Mouse (Mus musculus): ENCODE measurements around the gene Intu. TPM values are rescaled to one million over a fixed set of nuclear protein-coding genes. Genes with fewer than 3 reads are reported as not detected.

The Intu gene
- polyA plus RNA-seq, 1 experiment from 2014 or later, result 2.0 TPM

GRCm38 (mm10) chr3:40518240-40518639, 12.8 kb upstream of the Intu start:
- Histone ChIP-seq H3K4me2 (no peak overlapping the region), H3K36me3 (no peaks in the 10 kb centered on the region), H3K4me3 (no peak overlapping the region), H3K27ac (no peak overlapping the region), H3K9me3 (replicated peaks) (no peaks in the 10 kb centered on the region), H3K27me3 (replicated peaks) (no peaks in the 10 kb centered on the region), H3K4me1 (no peaks in the 10 kb centered on the region), H3K9ac (no peak overlapping the region)
- WGBS (ENCODE audit: insufficient replicate concordance), result 64% methylated on average over 3 of the region's 3 CpGs
- no peak for ATAC-seq

DNA sequence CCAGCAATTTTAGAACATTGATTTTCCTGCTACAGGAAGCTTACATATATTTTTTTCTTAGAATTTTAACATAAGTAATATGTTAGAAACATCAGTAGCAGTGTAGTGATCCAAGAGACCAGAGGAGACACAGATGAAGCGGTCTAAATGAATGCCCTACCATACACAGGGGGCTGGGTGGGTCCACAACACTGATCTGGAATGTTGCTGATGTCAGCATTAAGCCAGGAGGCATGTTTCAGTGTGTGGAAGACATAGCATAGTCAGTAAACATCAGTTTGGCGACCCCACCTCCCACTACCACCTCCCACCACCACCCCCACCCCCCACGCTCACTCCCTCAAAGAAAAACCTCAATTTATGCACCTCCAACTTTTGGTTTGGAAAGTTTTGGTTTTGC, 11.5 kb upstream of the Intu start:
- no peak overlapping the region for H3K4me2 ChIP-seq

DNA sequence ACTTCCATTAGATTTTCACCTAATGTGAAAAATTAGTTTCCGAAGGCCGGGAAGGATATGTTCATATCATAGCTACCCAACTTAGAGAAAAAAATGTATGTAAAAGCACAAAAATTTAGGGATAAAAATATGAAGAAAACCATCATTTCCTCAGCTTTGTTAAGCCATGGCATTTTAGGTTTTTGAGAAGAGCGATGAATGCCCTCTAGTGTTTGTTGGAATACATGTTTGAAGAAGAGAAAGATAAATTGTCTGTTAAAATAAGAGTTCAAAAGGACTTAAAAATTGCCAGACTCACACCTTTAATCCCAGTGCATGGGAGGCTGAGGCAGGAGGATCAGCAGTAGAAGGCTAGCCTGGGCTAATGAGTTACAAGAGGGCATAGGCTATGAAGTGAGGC, 10.5 kb upstream of the Intu start:
- no peaks in the 10 kb centered on the region for H3K27me3 ChIP-seq (replicated peaks)
- H3K9me3 ChIP-seq (replicated peaks), result no peaks in the 10 kb centered on the region
- ATAC-seq, result no peak
- H3K4me1 ChIP-seq, result no peaks in the 10 kb centered on the region; the same call in 1 of the 2 replicates
- no peak overlapping the region for H3K9ac ChIP-seq
- no peak overlapping the region for H3K27ac ChIP-seq
- no peaks in the 10 kb centered on the region for H3K36me3 ChIP-seq
- WGBS (ENCODE audit: insufficient replicate concordance), result 83% methylated on average over 3 of the region's 3 CpGs
- no peak overlapping the region for H3K4me2 ChIP-seq
- H3K4me3 ChIP-seq, result no peak overlapping the region

More for the DNA sequence above, 11.5 kb upstream of the Intu start:
- no peaks in the 10 kb centered on the region for H3K36me3 ChIP-seq
- no peak overlapping the region for H3K4me3 ChIP-seq
- no peak overlapping the region for H3K27ac ChIP-seq
- no peak for ATAC-seq
- no peaks in the 10 kb centered on the region; the same call in 1 of the 2 replicates for H3K4me1 ChIP-seq
- WGBS (ENCODE audit: insufficient replicate concordance), result 46% methylated on average over 3 of the region's 3 CpGs
- H3K9me3 ChIP-seq (replicated peaks), result no peaks in the 10 kb centered on the region
- H3K27me3 ChIP-seq (replicated peaks), result no peaks in the 10 kb centered on the region
- no peak overlapping the region for H3K9ac ChIP-seq

- H3K4me2 ChIP-seq, result peak overlapping the region; percentile 45
- no peaks in the 10 kb centered on the region for H3K9me3 ChIP-seq (replicated peaks)
- no peaks in the 10 kb centered on the region; the same call in 1 of the 2 replicates for H3K27me3 ChIP-seq (replicated peaks)
- no peak for ATAC-seq
- H3K4me3 ChIP-seq, result 0 out of 2 replicates have a peak overlapping the region, but pooled peaks have one; percentile 10
- H3K4me1 ChIP-seq, result no peaks in the 10 kb centered on the region; the same call in 1 of the 2 replicates
- H3K9ac ChIP-seq, result no peak overlapping the region
- no peak overlapping the region for H3K27ac ChIP-seq
- WGBS (ENCODE audit: insufficient replicate concordance), result 29% methylated on average over 6 of the region's 6 CpGs
- no peaks in the 10 kb centered on the region for H3K36me3 ChIP-seq
Measured at GRCm38 (mm10) chr3:40522446-40522845, 8.6 kb upstream of the Intu start.

DNA sequence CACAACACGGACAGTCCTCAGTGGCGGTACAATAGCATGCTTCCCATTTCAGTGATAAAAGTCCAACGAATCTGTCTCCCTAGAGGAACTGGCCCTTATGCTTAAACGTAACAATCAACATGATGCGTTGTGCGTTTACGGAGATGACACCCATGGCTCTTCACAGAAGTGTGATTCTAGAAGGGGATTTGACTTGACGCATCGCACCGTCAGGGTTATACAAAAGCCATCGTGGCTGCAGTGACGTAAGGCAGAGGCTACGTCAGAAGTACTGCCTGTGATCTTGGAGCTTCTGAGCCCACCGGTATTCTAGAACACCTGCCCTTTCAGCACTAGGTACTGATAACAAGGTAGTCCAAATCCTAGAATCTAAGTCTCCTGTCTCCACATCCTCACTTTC, 8.2 kb upstream of the Intu start:
- Histone ChIP-seq H3K9me3 (replicated peaks) (no peaks in the 10 kb centered on the region), H3K36me3 (no peaks in the 10 kb centered on the region), H3K27me3 (replicated peaks) (no peaks in the 10 kb centered on the region; the same call in 1 of the 2 replicates), H3K9ac (no peak overlapping the region), H3K4me1 (peaks cover 3% of the 10 kb centered on the region), H3K4me2 (peak overlapping the region; percentile 45), H3K27ac (no peak overlapping the region), H3K4me3 (0 out of 2 replicates have a peak overlapping the region, but pooled peaks have one; percentile 10)
- no peak for ATAC-seq
- 43% methylated on average over 14 of the region's 14 CpGs for WGBS (ENCODE audit: insufficient replicate concordance)

DNA sequence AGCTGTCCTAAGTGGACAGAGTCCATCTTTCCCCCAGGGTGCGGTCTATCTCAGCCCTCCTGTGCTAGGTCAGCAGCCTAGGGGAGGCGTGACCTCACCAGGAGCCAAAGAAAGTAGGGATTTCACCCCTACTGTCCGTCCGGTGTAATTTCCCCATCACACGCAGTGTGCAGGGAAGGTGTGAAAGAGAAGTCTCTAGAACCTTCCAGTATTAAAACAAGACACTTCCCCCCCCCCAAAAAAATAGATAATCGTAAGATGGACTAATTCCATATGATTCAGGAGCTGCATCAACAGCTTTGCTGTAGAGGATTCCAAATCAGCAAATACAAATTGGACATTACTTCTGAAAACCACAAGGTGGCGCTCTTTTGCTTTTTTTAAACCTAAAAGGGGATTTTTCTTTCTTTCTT, 7.7 kb upstream of the Intu start:
- H3K36me3 ChIP-seq, result no peaks in the 10 kb centered on the region
- H3K9me3 ChIP-seq (replicated peaks), result no peaks in the 10 kb centered on the region
- peaks cover 8% of the 10 kb centered on the region for H3K4me1 ChIP-seq
- no peak overlapping the region for H3K4me3 ChIP-seq
- no peaks in the 10 kb centered on the region; the same call in 1 of the 2 replicates for H3K27me3 ChIP-seq (replicated peaks)
- no peak for ATAC-seq
- no peak overlapping the region for H3K9ac ChIP-seq
- H3K4me2 ChIP-seq, result peak overlapping the region; percentile 45
- 20% methylated on average over 7 of the region's 7 CpGs for WGBS (ENCODE audit: insufficient replicate concordance)
- no peak overlapping the region for H3K27ac ChIP-seq

DNA sequence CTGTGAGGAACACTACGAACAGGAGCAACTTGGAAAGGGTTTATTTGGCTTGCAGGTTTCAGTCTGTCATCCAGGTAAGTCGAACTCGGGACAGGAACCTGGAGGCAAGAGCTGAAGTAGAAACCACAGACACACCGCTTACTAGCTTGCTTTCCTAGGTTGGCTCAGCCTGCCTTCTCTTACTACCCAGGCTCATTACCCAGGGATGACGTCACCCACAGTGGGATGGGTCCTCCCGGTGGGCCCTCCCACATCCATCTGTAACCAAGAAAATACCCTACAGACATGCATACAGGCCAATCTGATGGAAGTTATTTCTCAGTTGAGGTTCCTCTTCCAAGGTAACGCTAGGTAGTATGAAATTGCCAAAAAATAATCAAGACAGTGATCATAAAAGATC, 6.2 kb upstream of the Intu start:
- H3K27ac ChIP-seq, result no peak overlapping the region
- no peaks in the 10 kb centered on the region for H3K9me3 ChIP-seq (replicated peaks)
- no peak overlapping the region for H3K4me3 ChIP-seq
- H3K9ac ChIP-seq, result no peak overlapping the region
- no peak for ATAC-seq
- H3K36me3 ChIP-seq, result no peaks in the 10 kb centered on the region
- H3K4me1 ChIP-seq, result peaks cover 18% of the 10 kb centered on the region
- H3K4me2 ChIP-seq, result no peak overlapping the region
- peaks cover 1% of the 10 kb centered on the region for H3K27me3 ChIP-seq (replicated peaks)
- 72% methylated on average over 7 of the region's 7 CpGs for WGBS (ENCODE audit: insufficient replicate concordance)

DNA sequence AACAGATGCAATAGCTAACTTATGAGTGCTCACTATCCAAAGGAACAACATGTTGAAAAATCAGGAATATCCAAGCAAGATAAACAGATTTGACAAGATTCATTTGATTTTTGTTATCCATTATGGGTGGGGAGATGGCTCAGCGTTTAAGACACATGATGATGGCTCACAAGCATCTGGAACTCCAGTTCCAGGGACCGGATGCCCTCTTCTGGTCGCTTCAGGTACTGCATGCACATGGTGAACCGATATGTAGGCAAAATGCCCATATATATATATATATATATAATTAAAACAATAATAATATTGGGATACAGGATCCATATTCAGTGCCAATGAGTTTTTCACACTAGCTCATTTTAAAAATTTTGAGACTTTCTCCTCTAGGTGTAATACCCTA, 5.7 kb upstream of the Intu start:
- ATAC-seq, result no peak
- no peaks in the 10 kb centered on the region for H3K9me3 ChIP-seq (replicated peaks)
- WGBS (ENCODE audit: insufficient replicate concordance), result 14% methylated on average over 4 of the region's 4 CpGs

DNA sequence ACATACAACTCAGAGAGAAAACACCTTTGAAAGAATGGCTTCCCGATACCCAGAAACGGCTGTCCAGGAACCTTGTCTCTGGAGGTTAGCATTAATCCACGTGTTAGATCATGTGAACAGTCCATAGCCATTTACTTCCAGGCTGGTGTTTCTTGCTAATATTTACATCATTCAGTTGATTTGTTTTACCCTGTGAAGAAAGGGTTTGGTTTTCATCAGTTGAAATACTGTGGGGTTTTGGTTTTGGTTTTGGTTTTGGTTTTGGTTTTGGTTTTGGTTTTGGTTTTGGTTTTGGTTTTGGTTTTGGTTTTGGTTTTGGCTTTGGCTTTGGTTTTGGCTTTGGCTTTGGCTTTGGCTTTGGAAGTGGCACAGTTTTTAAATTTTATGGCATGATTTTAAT, 5.0 kb upstream of the Intu start:
- H3K9ac ChIP-seq, result no peak overlapping the region
- no peak overlapping the region for H3K4me3 ChIP-seq
- peaks cover 22% of the 10 kb centered on the region for H3K4me1 ChIP-seq
- H3K27me3 ChIP-seq (replicated peaks), result peaks cover 11% of the 10 kb centered on the region
- H3K36me3 ChIP-seq, result no peaks in the 10 kb centered on the region
- WGBS (ENCODE audit: insufficient replicate concordance), result 84% methylated on average over 3 of the region's 3 CpGs
- H3K4me2 ChIP-seq, result no peak overlapping the region
- no peaks in the 10 kb centered on the region for H3K9me3 ChIP-seq (replicated peaks)
- H3K27ac ChIP-seq, result no peak overlapping the region
- ATAC-seq, result no peak

More for the DNA sequence above, 5.7 kb upstream of the Intu start:
- H3K4me3 ChIP-seq, result no peak overlapping the region
- peaks cover 4% of the 10 kb centered on the region for H3K27me3 ChIP-seq (replicated peaks)
- no peaks in the 10 kb centered on the region for H3K36me3 ChIP-seq
- no peak overlapping the region for H3K27ac ChIP-seq
- no peak overlapping the region for H3K4me2 ChIP-seq
- peaks cover 18% of the 10 kb centered on the region for H3K4me1 ChIP-seq
- H3K9ac ChIP-seq, result no peak overlapping the region

- no peak for ATAC-seq
- Histone ChIP-seq H3K36me3 (no peaks in the 10 kb centered on the region), H3K9me3 (replicated peaks) (no peaks in the 10 kb centered on the region), H3K4me1 (peaks cover 33% of the 10 kb centered on the region), H3K9ac (no peak overlapping the region), H3K4me2 (no peak overlapping the region), H3K4me3 (no peak overlapping the region), H3K27ac (no peak overlapping the region), H3K27me3 (replicated peaks) (peaks cover 22% of the 10 kb centered on the region)
- 58% methylated on average over 10 of the region's 10 CpGs for WGBS (ENCODE audit: insufficient replicate concordance)
Measured at GRCm38 (mm10) chr3:40527218-40527617, 3.9 kb upstream of the Intu start.

DNA sequence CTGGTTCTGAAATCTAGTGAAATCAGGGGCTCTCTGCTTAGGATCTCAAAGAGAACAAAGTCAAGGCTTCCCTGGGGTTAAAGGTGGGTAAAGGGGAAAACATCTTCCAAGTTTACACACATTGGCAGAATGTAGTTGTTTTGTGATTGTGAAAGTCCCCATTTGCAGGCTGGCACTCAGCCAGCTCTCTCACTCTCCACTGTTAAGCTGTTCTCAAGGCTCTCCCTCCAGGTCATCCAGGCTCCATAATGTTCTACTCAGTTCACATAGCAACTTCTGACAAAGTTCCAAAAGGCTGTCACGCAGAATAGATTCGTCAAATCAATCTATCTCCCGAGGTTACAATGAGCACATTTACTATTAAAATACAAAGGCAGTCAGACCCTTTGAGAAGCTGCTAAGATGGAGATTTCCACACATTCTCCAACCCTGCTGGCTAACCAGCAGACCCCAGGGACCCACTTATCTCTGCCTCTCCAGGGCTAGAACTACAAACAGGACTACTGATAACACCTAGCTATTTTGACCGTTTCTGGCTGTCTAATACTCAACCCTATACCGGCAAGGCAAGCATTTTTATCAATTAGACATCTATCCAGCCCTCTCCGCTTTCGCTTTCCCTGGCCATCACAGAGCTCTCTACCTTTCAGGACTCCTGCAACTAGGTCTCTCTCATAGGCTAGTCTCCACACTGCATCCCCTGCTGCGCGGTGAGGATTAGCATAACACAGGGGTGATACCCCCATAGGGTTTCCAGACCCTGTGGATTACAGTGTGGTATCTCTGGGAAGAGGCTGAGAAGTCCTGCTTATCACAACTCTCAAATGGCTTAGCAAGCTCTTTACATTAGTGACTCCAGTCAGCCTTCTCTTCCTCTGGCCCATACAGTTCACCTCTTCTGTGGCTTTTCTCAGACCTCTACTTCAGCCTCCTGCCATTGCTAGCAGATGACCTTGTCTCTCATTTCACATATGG, 2.8 kb upstream of the Intu start:
- Histone ChIP-seq H3K36me3 (no peaks in the 10 kb centered on the region), H3K4me2 (peak overlapping the region; percentile 62), H3K27ac (no peak overlapping the region), H3K27me3 (replicated peaks) (peaks cover 32% of the 10 kb centered on the region), H3K4me1 (peaks cover 33% of the 10 kb centered on the region), H3K4me3 (peak overlapping the region; percentile 27), H3K9me3 (replicated peaks) (no peaks in the 10 kb centered on the region), H3K9ac (0 out of 2 replicates have a peak overlapping the region, but pooled peaks have one; percentile 35)
- WGBS (ENCODE audit: insufficient replicate concordance), result 9% methylated on average over 9 of the region's 9 CpGs
- peak; percentile 73 for ATAC-seq

- H3K9ac ChIP-seq, result no peak overlapping the region
- WGBS (ENCODE audit: insufficient replicate concordance), result 52% methylated on average over 6 of the region's 6 CpGs
- H3K36me3 ChIP-seq, result no peaks in the 10 kb centered on the region
- H3K4me1 ChIP-seq, result peaks cover 33% of the 10 kb centered on the region
- no peak overlapping the region for H3K27ac ChIP-seq
- peaks cover 39% of the 10 kb centered on the region for H3K27me3 ChIP-seq (replicated peaks)
- H3K9me3 ChIP-seq (replicated peaks), result no peaks in the 10 kb centered on the region
- H3K4me2 ChIP-seq, result peak overlapping the region; percentile 62
- ATAC-seq, result no peak
- peak overlapping the region; percentile 27 for H3K4me3 ChIP-seq
Measured at GRCm38 (mm10) chr3:40528958-40529357, 2.1 kb upstream of the Intu start.

All from liver, embryonic 12.5 days (tissue).